Mouse (Mus musculus): ENCODE measurements around the gene Fuom. TPM values are rescaled to one million over a fixed set of nuclear protein-coding genes. Genes with fewer than 3 reads are reported as not detected.

Fuom gene
- polyA plus RNA-seq, 1 experiment = 31.6 TPM

DNA sequence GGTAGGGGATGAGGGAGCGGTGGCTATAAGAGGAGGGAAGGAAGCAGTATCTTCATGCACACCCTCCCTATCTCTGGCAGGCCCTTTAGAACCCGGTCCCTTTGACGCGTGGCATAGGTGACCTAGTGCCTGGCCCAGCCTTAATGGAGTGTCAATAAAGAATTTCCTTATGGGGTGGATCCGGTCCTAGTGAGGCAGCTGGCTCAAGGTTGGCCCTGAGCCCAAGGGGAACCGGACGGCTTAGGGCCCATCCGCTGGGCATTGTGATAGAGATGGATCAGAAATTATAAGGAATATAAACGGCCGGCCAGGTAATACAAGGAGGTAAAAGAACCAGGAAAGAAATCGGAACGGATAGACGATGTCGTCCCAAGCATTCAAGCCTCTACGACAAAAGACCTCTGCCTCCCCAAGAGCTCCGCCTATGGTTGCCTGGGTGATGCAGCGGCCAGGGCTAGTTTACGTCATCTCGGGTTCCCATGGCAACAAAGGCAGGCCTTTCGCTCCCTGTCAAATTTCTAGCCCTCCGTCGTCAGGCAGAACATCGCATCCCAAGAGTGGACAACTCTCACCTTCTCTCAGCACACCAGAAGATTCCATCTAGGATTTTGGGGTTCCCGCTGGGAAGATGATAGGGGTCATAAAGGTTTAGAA lies 21.6 kb downstream of the Fuom start:
- no peak for TF ChIP-seq FLI1 (IDR thresholded peaks at IDR 0.05; ENCODE audit: low read length)
- TF ChIP-seq GATA1 (IDR thresholded peaks at IDR 0.05; ENCODE audit: borderline replicate concordance, low read length) = no peak
- no peaks in the 10 kb centered on the region for H3K36me3 ChIP-seq (replicated peaks; ENCODE audit: low read length)
- peaks cover 51% of the 10 kb centered on the region for H3K27me3 ChIP-seq (replicated peaks)
- H3K4me1 ChIP-seq = peaks cover 35% of the 10 kb centered on the region
- H3K4me3 ChIP-seq (replicated peaks) = peak overlapping the region; percentile 40
- H3K9me3 ChIP-seq = 0 out of 2 replicates have a peak, but pooled peaks cover 4% of the 10 kb centered on the region

DNA sequence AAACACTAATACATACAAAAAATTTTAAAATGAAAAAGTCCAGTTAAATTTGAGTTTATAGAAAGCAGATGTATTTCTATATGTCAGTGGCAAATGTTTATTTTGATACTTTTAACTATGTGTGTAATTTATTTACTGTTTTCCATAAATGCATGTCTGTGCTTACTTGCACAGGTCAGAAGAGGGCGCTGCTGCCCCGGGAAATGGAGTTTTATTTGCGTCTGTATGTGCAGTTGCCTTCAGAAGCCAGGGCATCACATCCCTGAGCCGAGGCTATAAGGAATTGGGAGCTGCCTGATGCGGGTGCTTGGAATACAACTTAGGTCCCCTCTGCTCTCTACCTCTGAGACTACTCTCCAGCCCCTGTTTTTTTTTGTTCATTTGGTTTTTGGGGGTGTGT lies 23.5 kb downstream of the Fuom start:
- Histone ChIP-seq H3K36me3 (replicated peaks; ENCODE audit: low read length) (no peaks in the 10 kb centered on the region), H3K27me3 (replicated peaks) (peaks cover 53% of the 10 kb centered on the region), H3K4me3 (replicated peaks) (no peak overlapping the region), H3K4me1 (peaks cover 35% of the 10 kb centered on the region), H3K9me3 (0 out of 2 replicates have a peak, but pooled peaks cover 4% of the 10 kb centered on the region)
- no peak for TF ChIP-seq GATA1 (IDR thresholded peaks at IDR 0.05; ENCODE audit: borderline replicate concordance, low read length)
- no peak for TF ChIP-seq FLI1 (IDR thresholded peaks at IDR 0.05; ENCODE audit: low read length)

DNA sequence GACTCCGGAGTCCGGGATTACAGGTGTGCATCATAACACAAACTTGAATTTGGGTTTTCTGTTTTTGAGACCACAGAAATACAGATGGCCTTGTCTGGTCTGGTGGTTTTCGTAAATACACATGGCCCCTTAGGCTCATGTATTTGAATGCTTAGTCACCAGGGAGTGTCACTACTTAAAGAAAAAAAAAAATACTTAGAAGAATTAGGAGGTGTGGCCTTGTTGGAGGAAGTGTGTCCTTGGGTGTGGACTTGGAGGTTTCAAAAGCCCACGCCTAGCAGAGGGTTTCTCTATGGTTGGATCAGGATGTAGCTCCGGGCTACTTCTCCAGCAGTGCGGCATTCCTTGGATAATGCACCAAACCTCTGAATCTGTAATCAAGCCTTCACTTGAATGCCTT lies 24.5 kb downstream of the Fuom start:
- Histone ChIP-seq H3K27me3 (replicated peaks) (peaks cover 58% of the 10 kb centered on the region), H3K36me3 (replicated peaks; ENCODE audit: low read length) (no peaks in the 10 kb centered on the region), H3K4me3 (replicated peaks) (no peak overlapping the region), H3K4me1 (peaks cover 32% of the 10 kb centered on the region), H3K9me3 (0 out of 2 replicates have a peak, but pooled peaks cover 4% of the 10 kb centered on the region)
- TF ChIP-seq GATA1 (IDR thresholded peaks at IDR 0.05; ENCODE audit: borderline replicate concordance, low read length) = no peak

DNA sequence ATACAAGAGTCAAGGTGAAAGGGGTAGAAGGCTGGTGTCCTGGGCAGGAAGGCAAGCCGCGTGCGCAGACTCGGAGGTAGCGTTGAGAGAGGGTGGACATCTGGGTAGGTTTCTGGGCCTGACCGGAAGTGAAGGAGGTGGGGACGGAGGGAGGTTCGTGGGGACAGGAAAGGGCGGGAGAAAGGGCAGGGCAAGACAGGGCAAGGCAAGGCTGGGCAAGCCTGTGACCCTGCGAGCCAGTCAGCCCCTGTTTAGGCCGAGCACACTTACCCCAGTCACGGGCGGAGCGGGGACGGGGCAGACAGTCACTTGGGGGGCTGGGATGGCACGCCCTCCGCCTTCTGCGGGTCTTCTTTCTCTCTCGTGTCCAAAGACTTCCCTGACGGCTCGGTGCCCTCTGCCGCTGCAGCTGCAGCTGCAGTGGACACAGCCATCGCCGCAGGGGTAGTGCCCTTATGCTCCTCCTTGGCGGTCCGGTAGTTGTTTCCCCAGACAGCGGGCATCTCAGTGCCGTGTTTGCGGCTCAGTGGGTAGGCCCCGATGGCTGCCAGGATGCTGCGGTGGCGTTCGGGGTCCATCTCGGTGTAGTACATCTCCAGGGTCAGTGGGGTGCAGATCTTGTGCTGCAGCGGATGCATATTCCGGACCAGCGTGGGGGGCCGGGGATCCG lies 32.1 kb downstream of the Fuom start:
- Histone ChIP-seq H3K27me3 (replicated peaks) (peaks cover 78% of the 10 kb centered on the region), H3K4me1 (peaks cover 11% of the 10 kb centered on the region), H3K9me3 (peaks cover 7% of the 10 kb centered on the region), H3K4me3 (replicated peaks) (peak overlapping the region; percentile 80), H3K36me3 (replicated peaks; ENCODE audit: low read length) (no peaks in the 10 kb centered on the region)
- no peak for TF ChIP-seq GATA1 (IDR thresholded peaks at IDR 0.05; ENCODE audit: borderline replicate concordance, low read length)
- no peak for TF ChIP-seq FLI1 (IDR thresholded peaks at IDR 0.05; ENCODE audit: low read length)

DNA sequence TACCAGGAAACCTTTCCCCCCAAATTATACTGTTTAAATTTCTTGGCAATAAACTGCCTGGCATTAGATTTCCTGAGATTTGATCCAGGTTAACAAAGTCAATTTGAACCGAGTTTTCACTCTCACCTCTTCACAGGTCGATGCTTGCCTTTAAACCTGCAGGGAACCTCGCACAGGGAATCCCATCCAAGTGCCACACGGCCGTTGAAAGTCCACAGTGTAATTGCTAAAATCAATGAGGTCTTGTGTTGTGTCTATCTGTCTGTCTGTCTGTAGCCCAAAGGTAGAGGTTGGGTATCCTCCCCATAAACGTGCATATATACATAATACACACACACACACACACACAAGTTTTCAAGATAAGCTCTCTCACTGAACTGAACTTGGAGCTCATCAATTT lies 34.8 kb downstream of the Fuom start:
- H3K4me3 ChIP-seq (replicated peaks) = no peak overlapping the region
- peaks cover 7% of the 10 kb centered on the region for H3K9me3 ChIP-seq
- peaks cover 82% of the 10 kb centered on the region for H3K27me3 ChIP-seq (replicated peaks)
- H3K4me1 ChIP-seq = peaks cover 11% of the 10 kb centered on the region
- TF ChIP-seq FLI1 (IDR thresholded peaks at IDR 0.05; ENCODE audit: low read length) = no peak
- H3K36me3 ChIP-seq (replicated peaks; ENCODE audit: low read length) = no peaks in the 10 kb centered on the region

DNA sequence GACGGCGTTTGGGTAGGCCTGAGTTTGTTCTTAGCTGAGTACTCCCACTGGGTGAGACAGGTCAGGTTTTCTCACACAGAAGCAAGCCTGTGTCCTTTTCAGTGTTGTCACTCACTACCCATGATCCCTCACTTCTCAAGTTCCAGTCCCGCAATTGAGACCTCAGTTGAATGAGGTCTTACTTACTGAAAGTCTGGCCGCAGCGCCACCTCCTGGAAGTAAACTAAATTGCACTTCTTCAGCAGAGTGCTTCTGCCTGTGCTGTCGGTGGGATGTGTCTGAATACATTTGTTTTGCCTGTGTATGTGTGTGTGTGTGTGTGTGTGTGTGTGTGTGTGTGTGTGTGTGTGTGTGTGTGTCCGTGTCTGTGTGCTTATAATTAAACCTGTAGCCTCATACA lies 39.1 kb downstream of the Fuom start:
- TF ChIP-seq FLI1 (IDR thresholded peaks at IDR 0.05; ENCODE audit: low read length) = no peak
- TF ChIP-seq GATA1 (IDR thresholded peaks at IDR 0.05; ENCODE audit: borderline replicate concordance, low read length) = no peak
- H3K4me1 ChIP-seq = peaks cover 24% of the 10 kb centered on the region
- H3K27me3 ChIP-seq (replicated peaks) = peaks cover 93% of the 10 kb centered on the region
- peaks cover 7% of the 10 kb centered on the region for H3K9me3 ChIP-seq
- no peak overlapping the region for H3K4me3 ChIP-seq (replicated peaks)
- no peaks in the 10 kb centered on the region for H3K36me3 ChIP-seq (replicated peaks; ENCODE audit: low read length)

DNA sequence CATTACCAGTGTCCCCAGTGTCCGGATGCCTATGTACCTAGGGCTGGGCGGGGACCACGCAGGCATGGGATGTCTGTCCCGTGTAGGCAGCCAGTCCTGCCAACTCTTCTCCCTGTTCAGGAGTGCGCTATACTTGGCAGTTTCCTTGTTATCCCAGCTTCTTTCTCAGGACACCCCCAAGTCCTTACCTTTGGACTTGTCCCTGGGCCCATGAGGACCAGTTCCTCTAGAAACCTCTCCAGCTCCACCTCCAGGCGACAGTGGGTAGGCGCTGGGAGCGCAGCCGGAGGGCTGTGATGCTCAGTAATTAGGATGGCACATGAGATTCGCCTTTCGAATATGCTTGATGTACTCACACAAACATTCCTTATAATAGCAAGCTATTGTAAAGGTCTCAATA lies 39.9 kb downstream of the Fuom start:
- TF ChIP-seq GATA1 (IDR thresholded peaks at IDR 0.05; ENCODE audit: borderline replicate concordance, low read length) = no peak
- Histone ChIP-seq H3K4me3 (replicated peaks) (no peak overlapping the region), H3K9me3 (peaks cover 12% of the 10 kb centered on the region), H3K36me3 (replicated peaks; ENCODE audit: low read length) (no peaks in the 10 kb centered on the region), H3K4me1 (peaks cover 31% of the 10 kb centered on the region), H3K27me3 (replicated peaks) (peaks cover 94% of the 10 kb centered on the region)

DNA sequence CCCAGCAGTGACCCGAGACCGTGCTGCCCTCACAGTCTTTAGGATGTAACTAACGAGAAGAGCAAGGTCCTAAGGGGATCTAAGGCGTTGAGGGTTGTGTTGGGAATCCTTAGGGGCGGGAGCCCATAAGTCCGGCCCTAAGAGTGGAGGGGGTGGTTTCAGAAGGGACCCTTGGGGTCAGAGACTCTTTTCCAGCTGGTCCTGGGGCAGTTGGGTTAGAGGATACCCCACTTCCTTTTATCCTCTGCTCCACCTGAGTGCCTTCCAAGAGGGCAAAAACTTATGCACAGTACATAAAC lies 40.5 kb downstream of the Fuom start:
- Histone ChIP-seq H3K36me3 (replicated peaks; ENCODE audit: low read length) (no peaks in the 10 kb centered on the region), H3K27me3 (replicated peaks) (peaks cover 96% of the 10 kb centered on the region), H3K4me3 (replicated peaks) (no peak overlapping the region), H3K4me1 (peaks cover 31% of the 10 kb centered on the region), H3K9me3 (peaks cover 15% of the 10 kb centered on the region)
- no peak for TF ChIP-seq GATA1 (IDR thresholded peaks at IDR 0.05; ENCODE audit: borderline replicate concordance, low read length)
- TF ChIP-seq FLI1 (IDR thresholded peaks at IDR 0.05; ENCODE audit: low read length) = no peak

DNA sequence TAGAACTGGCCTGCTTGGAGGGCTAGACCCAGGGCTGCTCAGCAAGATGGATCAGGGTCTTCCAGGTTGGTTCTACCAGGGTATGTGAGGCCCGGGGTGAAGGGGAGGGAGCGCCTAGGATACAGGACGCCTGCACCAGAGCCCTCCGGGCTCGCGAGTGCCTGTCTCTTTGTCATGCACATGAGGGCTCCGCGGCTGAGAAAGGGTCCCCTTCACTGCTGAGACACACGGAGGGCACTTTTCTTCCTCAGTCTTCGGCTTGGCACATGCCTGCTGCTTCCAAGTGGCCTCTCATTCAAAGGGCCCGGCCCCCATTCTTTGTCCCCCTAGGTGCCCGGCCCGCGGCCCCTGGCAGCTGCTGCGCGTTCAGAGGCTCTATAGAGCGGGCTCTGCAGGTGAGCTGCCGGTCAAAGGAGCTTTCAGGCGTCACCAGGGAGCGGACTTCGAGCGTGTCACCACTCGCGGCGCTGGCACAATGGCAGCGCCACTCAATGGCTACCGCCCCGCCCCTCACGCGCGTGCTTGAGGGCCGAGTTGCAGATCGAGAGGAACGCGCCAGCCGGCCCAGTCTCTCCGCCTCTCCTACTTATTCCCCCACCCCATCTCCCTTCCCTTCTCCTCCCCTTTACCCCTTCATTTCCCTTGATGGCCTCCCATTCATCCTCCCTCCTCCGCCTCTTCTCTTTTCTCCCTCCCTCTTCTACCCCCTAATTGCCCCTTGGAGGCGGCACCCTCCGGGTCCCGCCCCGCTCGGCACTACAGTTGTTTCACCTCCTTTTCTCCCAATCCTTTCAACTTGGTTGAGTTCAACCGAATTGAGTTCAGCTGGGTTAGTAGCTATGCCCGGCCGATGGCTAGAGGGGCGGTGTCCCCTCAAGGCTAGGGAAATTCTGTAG lies 41.1 kb downstream of the Fuom start:
- H3K4me1 ChIP-seq = peaks cover 31% of the 10 kb centered on the region
- TF ChIP-seq GATA1 (IDR thresholded peaks at IDR 0.05; ENCODE audit: borderline replicate concordance, low read length) (no peak), FLI1 (IDR thresholded peaks at IDR 0.05; ENCODE audit: low read length) (no peak)
- peaks cover 96% of the 10 kb centered on the region for H3K27me3 ChIP-seq (replicated peaks)
- H3K9me3 ChIP-seq = peaks cover 17% of the 10 kb centered on the region
- peak overlapping the region; percentile 86 for H3K4me3 ChIP-seq (replicated peaks)
- H3K36me3 ChIP-seq (replicated peaks; ENCODE audit: low read length) = no peaks in the 10 kb centered on the region

DNA sequence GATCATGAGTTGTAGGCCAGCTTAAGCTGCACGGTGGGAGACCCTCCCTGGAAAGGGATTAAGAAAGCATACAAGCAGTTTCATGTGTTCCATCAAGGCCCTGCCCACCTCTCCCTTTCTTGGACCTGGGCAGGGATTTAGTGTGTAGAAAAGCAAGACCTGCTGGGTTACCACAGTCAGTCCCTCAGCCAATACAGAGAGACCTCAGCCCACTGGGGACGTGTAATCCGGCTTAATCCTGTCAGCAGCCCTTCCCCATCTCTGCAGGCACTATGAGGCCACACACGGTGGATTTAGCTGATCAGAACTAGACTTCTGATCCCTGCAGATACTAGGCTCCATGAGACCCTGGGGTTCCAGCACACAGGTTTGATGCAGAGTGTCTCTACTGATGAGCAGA lies 42.6 kb downstream of the Fuom start:
- Histone ChIP-seq H3K4me1 (peaks cover 31% of the 10 kb centered on the region), H3K4me3 (replicated peaks) (no peak overlapping the region), H3K36me3 (replicated peaks; ENCODE audit: low read length) (no peaks in the 10 kb centered on the region), H3K27me3 (replicated peaks) (peaks cover 95% of the 10 kb centered on the region), H3K9me3 (peaks cover 32% of the 10 kb centered on the region)
- no peak for TF ChIP-seq GATA1 (IDR thresholded peaks at IDR 0.05; ENCODE audit: borderline replicate concordance, low read length)
- TF ChIP-seq FLI1 (IDR thresholded peaks at IDR 0.05; ENCODE audit: low read length) = no peak
